Mouse (Mus musculus) cortical plate, adult 2 months (tissue): ENCODE measurements around the gene Bach2. TPM values are rescaled to one million over a fixed set of nuclear protein-coding genes. Genes with fewer than 3 reads are reported as not detected.

Experiments
- H3K27ac ChIP-seq: fragments of 200-500 bp; 2 replicates; pipeline ENCODE4 v1.5.1; 2012; ENCODE audit warnings: low read length, control low read depth, inconsistent platforms; ENCODE audit not compliant: insufficient read depth
- H3K4me1 ChIP-seq: fragments of 200-500 bp; 2 replicates; pipeline ENCODE4 v1.6.1; 2011; ENCODE audit warnings: low read length; ENCODE audit not compliant: control insufficient read depth, insufficient read depth
- H3K4me3 ChIP-seq: fragments of 200-500 bp; 2 replicates; pipeline ENCODE4 v1.5.1; 2011; ENCODE audit warnings: mild to moderate bottlenecking, low read length, control low read depth; ENCODE audit not compliant: insufficient read depth
- CTCF ChIP-seq: fragments of 200-500 bp; IDR thresholded peaks from 2 replicates; pipeline ENCODE4 v1.5.1; 2011; ENCODE audit warnings: mild to moderate bottlenecking, control low read depth, low read length; ENCODE audit not compliant: insufficient read depth; ENCODE audit errors: extremely low read depth
- POLR2A ChIP-seq: fragments of 200-500 bp; IDR thresholded peaks from 2 replicates; pipeline ENCODE4 v1.6.1; 2011; ENCODE audit warnings: mild to moderate bottlenecking, low read length, control low read depth; ENCODE audit not compliant: insufficient read depth; ENCODE audit errors: extremely low read depth
- polyA plus RNA-seq: library from polyadenylated mRNA; depleted of rRNA; stranded (reverse); fragments of >200 nt; gene quantifications from 2 replicates; pipeline ENCODE4 v1.2.3, GENCODE M21; 2012

Bach2 gene
- polyA plus RNA-seq, 1 experiment = 5.4 TPM

GRCm38 (mm10) chr4:32564918-32565317, 326.3 kb downstream of the Bach2 start:
- Histone ChIP-seq H3K4me3 (no peak overlapping the region), H3K27ac (peak overlapping the region; percentile 70), H3K4me1 (no peaks in the 10 kb centered on the region)
- TF ChIP-seq POLR2A = no peak
- no peak for TF ChIP-seq CTCF

GRCm38 (mm10) chr4:32569054-32569453, 330.4 kb downstream of the Bach2 start:
- no peak overlapping the region for H3K27ac ChIP-seq
- no peak for TF ChIP-seq POLR2A
- TF ChIP-seq CTCF = no peak
- no peaks in the 10 kb centered on the region; the same call in 1 of the 2 replicates for H3K4me1 ChIP-seq
- H3K4me3 ChIP-seq = no peak overlapping the region

- TF ChIP-seq CTCF = peak; percentile 34
- TF ChIP-seq POLR2A = no peak
- no peak overlapping the region for H3K4me3 ChIP-seq
- H3K4me1 ChIP-seq = no peaks in the 10 kb centered on the region; the same call in 1 of the 2 replicates
- H3K27ac ChIP-seq = no peak overlapping the region
Observed at GRCm38 (mm10) chr4:32569995-32570938, 331.7 kb downstream of the Bach2 start.

- Histone ChIP-seq H3K4me3 (no peak overlapping the region), H3K27ac (no peak overlapping the region), H3K4me1 (no peaks in the 10 kb centered on the region; the same call in 1 of the 2 replicates)
- no peak for TF ChIP-seq CTCF
- no peak for TF ChIP-seq POLR2A
Observed at GRCm38 (mm10) chr4:32570939-32571317, 332.3 kb downstream of the Bach2 start.

GRCm38 (mm10) chr4:32571441-32571840, 332.8 kb downstream of the Bach2 start:
- H3K4me3 ChIP-seq = no peak overlapping the region
- H3K27ac ChIP-seq = no peak overlapping the region
- no peak for TF ChIP-seq CTCF
- TF ChIP-seq POLR2A = no peak
- H3K4me1 ChIP-seq = no peaks in the 10 kb centered on the region; the same call in 1 of the 2 replicates

- TF ChIP-seq CTCF (peak; percentile 42; the same call in 1 of the 2 replicates), POLR2A (no peak)
- Histone ChIP-seq H3K4me1 (no peaks in the 10 kb centered on the region; the same call in 1 of the 2 replicates), H3K4me3 (no peak overlapping the region), H3K27ac (no peak overlapping the region)
Observed at GRCm38 (mm10) chr4:32572118-32572517, 333.5 kb downstream of the Bach2 start.

- H3K4me3 ChIP-seq = no peak overlapping the region
- H3K4me1 ChIP-seq = no peaks in the 10 kb centered on the region; the same call in 1 of the 2 replicates
- no peak overlapping the region for H3K27ac ChIP-seq
- TF ChIP-seq POLR2A = no peak
- no peak for TF ChIP-seq CTCF
Observed at GRCm38 (mm10) chr4:32573586-32573985, 335.0 kb downstream of the Bach2 start.

GRCm38 (mm10) chr4:32574604-32575003, 336.0 kb downstream of the Bach2 start:
- no peaks in the 10 kb centered on the region; the same call in 1 of the 2 replicates for H3K4me1 ChIP-seq
- H3K4me3 ChIP-seq = no peak overlapping the region
- H3K27ac ChIP-seq = no peak overlapping the region
- TF ChIP-seq CTCF = peak; percentile 31; the same call in 1 of the 2 replicates
- TF ChIP-seq POLR2A = no peak

GRCm38 (mm10) chr4:32575165-32575564, 336.6 kb downstream of the Bach2 start:
- TF ChIP-seq POLR2A (no peak), CTCF (no peak)
- Histone ChIP-seq H3K4me3 (no peak overlapping the region), H3K27ac (no peak overlapping the region), H3K4me1 (no peaks in the 10 kb centered on the region; the same call in 1 of the 2 replicates)

- no peak overlapping the region for H3K27ac ChIP-seq
- H3K4me3 ChIP-seq = no peak overlapping the region
- TF ChIP-seq POLR2A (no peak), CTCF (no peak)
- H3K4me1 ChIP-seq = no peaks in the 10 kb centered on the region
Observed at GRCm38 (mm10) chr4:32579850-32580249, 341.2 kb downstream of the Bach2 start.
